Mouse (Mus musculus): ENCODE data around the gene Pgm2. TPM values are rescaled to one million over a fixed set of nuclear protein-coding genes. Genes with fewer than 3 reads are reported as not detected.

Pgm2 gene
- polyA plus RNA-seq (2015; fragmentation: Nextera tagmentation; extraction: Ambion mirVana), result 18.2 and 18.9 TPM in 2 replicates

DNA sequence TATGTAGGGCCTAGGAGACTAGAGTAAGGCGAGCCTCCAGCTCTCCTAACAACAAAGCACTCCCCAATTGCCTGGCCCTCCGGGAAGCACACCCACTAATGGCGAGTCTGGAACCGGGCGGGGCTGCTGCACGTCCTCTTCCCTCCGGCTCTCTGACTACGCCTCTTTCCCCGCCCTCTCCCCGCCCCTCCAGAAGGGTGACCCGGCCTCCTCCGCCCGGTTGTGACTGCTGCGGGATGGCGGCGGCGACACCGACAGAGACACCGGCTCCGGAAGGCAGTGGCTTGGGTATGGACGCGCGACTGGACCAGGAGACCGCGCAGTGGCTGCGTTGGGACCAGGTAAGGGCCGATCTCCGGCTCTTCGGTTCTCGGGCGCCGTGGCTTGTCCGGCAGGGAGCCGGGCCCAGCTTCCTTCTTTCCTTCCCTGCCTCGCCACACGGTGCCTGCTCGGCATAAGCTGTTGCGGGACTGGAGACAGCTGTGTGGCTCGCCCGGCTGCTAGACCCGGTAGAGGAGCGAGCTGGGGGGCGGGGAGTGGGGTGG, at the start of gene Pgm2:
Gene Pgm2 (plus strand): TSS at position 203 of the 545 bp plus-strand sequence.
- peak; percentile 80 for DNase-seq (ENCODE audit: low spot score)

DNA sequence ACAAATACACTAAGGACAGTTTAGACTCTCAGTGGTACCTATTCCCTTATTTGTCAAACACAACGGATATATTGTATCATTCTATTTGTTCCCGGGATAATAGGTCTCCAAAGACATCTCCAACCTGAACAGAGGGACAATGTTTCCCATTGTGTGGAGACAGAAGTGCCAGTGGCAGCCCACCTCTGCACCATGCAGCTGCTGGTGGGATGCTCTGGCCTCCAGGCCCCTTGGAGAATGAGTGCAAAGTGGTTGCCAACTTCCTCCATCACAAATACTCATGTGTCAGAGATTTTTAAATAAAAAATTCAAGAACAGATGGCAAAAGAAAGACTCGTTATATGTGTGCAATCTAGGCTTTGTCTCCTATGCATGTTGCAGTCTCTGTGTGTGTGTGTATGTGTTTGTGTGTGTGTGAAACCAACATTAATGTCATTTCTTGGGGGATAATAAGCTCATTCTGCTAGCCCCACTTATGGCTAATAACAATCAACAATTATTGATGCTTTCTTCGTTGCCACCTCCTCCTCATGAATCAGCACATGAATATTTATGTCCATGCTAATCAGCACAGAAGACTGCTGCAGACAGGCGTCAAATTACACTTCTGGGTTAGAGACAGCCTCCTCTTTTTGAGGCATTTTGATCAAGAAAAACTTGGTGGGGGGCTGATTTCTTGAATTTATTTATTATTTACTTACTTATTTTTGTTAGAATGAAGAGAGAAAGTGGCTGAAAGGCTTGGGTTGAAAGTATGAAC, 48.9 kb upstream of the Pgm2 start:
- no peak for DNase-seq (ENCODE audit: low spot score)

DNA sequence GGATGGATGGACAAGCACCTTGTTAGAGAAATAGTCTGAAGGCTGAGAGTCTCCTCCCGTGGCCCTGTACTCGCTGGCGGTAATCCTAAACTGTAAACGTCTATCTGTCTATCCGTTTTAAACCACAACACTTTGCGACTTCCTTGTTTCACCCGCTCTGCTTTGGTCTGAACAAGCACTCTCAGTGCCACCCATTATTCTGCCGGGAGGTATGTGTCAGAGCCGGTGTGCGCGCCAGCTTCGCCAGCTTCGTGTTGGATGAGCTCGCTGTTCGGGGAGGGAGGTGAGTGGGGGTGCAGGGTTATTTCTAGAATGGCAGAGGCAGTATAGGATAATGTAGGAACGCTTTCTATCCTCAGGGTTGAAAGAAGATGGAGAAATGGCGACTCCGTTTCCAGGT, 48.0 kb upstream of the Pgm2 start:
- peak; percentile 53 for DNase-seq (ENCODE audit: low spot score)

DNA sequence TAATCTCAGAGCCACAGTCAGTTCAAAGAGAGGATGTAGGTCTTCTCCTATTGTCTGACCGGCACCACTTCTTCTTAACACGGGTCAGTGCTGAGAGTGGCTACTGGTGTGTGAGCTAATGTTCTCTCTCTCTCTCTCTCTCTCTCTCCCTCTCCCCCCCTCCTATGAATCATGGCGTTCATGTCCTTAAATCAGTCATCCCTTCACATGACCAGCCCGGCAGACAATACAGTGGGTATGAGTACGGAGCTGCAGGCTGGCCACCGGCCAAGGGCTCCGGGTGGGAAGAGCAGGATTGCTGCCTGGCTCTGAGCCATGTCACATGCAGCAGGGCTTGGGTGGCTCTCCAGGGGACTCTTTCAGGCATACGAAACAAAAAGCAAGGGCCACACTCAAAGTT, 47.2 kb upstream of the Pgm2 start:
- DNase-seq (ENCODE audit: low spot score), result no peak

DNA sequence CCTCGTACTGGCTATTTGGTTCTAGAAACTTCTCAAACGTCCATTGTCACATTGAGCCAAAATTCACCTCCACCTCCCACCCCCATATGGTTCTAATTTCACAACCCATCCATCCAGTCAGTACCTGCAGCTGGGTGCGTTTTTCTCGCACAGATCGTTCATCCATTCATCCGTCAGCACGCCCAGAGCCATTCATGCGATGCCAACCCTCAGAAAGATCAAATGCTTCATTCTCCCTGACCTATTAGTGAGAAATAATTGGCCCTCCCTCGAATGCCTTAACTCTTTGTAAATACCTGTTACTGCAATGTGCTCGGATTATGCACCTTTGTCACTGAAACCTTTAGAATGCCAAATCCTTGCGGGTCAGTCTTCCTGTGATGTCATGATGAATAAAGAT, 45.8 kb upstream of the Pgm2 start:
- DNase-seq (ENCODE audit: low spot score), result no peak

DNA sequence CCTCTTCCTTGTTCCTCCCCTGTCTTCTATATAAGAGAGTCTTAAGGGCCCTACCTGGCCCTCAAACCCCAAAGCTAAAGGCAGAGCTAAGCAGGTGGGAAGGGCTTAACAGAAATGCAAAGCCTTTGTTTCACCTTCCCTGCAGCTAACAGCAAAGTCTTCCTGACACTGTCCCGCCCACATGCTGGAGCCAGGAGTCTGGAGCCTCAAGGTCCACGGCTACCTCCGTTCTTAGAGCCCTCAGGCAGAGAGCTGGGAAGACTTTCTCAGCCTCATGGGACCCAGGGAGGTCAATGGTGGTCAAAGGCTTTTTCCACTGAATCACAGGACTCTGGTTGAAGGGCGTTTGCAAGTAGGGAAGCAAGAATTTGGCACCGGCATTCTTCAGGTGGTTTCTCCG, 44.8 kb upstream of the Pgm2 start:
- no peak for DNase-seq (ENCODE audit: low spot score)

DNA sequence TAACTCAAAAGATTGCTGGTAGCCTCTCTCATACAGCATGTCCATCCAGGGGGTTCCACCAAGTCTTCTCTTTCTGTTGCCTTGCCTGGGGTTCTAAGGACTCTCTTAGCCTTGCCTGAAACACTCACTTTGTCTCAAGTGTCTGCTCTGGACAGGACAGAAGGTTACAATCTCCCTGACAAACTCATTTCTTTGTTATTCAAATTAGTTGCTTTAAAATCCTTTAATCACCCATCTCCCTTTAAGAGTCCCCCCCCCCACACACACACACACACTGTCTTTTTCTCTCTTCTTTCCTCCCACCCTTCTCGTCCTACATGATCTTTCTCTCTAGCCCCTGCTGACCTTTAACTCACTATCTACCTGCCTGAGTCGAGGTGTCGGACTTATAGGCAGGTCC, 44.1 kb upstream of the Pgm2 start:
- no peak for DNase-seq (ENCODE audit: low spot score)

DNA sequence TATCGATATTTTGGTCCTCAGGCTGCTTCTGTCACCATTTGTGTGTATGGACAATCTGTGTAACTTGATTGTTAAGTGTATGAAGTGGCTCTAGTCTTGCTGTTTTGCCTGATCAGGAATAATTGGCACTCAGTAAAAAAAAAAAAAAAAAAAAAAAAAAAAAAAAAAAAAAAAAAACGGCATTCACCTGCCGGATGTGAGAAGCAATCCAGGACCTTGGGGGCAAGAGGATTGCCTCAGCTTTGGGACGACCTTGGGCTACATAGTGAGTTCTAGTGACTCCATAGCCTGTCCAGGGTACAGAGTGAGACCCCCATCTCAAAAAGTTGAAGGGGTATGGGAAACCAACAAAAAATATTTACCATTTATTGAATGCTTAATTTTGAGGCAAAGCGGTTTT, 43.5 kb upstream of the Pgm2 start:
- no peak for DNase-seq (ENCODE audit: low spot score)

DNA sequence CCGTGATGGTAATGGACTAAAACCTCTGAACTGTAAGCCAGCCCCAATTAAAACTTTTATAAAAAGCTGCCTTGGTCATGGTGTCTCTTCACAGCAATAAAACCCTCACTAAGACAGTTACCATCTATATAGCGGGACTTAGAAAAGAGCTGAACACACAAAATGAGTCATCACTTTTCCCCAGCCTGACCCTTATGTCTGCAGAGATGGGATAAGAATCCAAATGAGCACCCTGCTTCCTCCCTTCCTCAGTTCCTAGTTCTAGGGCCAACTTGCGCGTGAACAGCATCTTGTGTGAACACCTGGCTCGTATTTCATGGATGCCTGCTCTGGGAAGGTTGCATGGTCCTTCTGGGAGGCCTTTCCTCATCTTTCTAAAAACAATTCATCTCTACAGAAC, 39.7 kb upstream of the Pgm2 start:
- DNase-seq (ENCODE audit: low spot score), result no peak

DNA sequence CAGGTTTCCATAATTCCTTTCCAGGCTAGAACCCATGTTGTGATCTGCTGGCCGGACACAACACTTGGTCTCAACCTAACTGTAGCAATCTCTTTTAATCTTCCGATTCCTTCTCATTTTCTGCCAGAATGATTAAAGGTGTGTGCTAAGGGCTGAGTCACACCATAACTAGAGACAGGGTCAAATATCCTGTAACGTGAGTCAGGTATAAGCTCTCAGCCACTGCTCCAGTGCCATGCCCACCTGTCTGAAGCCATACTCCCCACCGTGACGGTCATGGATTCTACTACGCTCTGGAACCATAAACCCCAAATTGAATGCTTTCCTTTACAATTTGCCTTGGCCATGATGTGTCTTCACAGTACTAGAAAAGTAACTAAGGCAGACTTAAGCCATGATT, 36.5 kb upstream of the Pgm2 start:
- DNase-seq (ENCODE audit: low spot score), result no peak

DNA sequence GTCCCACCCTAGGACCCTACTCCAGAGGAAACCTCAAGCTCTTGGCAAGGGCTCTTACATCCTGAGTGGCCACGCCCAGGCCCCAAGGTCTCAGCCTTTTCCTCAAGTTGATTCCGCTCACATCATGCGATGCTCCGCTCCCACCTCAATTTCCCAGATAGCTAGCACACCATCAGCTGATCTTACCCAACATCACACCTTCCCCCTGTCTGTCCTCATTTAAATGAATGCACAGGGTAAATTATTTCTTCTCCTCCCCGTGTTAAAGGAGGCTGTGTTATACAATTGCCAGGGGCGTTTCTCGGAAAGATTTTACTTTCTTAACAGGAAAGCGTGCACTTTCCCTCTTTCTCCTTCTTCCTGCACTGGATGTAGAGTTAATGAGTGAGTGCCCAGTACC, 31.9 kb upstream of the Pgm2 start:
- no peak for DNase-seq (ENCODE audit: low spot score)

DNA sequence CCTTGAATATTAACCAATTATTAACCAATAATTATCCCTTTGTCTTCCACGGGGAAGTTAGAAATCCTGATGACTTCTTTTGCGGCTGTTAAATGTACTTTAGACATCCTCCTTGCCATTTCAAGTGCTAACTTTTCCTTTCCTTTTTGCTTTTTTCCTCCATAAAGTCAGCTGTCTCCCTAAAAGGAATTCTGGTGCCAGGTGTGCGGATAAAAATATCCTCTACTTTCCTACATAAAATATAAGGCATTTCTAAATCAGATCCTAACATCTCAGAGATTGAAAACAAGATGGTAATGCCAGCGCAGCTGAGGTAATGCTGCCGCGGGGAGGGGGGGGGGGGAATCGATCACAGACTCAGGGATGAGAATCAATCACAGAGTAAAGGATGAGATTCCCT, 31.1 kb upstream of the Pgm2 start:
- no peak for DNase-seq (ENCODE audit: low spot score)

DNA sequence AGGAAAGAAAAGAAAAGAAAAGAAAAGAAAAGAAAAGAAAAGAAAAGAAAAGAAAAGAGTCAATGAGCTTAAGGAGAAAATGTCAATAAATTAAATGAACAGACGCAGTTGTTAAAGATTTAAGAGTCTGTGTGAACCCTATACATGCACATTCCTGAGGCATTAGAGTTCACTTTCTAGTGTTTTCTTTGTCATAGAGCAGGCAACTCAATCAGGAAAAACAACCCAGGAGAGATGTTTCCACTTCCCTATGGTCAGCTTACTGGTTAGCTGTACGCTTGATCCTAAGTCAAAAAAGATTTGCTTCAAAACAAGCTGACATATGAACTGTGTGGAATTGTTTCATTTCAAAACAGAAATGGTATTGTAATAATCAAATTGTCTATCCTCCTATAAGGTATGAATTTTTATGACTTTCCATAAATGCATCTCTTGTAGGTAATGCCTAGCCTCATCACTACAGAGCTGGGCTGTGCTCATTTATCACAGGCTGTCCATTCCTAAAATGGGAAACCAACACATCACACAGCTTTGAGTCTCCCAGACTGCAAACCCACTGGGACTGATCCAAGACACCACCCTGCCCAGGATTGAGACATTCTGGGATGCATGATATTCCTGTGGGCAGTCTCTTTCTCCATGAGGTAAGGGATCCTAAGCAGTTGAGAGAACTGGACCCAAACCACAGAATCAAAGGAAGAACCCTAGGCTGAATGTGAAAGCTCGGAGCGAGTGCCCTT, 29.7 kb upstream of the Pgm2 start:
- DNase-seq (ENCODE audit: low spot score), result no peak

DNA sequence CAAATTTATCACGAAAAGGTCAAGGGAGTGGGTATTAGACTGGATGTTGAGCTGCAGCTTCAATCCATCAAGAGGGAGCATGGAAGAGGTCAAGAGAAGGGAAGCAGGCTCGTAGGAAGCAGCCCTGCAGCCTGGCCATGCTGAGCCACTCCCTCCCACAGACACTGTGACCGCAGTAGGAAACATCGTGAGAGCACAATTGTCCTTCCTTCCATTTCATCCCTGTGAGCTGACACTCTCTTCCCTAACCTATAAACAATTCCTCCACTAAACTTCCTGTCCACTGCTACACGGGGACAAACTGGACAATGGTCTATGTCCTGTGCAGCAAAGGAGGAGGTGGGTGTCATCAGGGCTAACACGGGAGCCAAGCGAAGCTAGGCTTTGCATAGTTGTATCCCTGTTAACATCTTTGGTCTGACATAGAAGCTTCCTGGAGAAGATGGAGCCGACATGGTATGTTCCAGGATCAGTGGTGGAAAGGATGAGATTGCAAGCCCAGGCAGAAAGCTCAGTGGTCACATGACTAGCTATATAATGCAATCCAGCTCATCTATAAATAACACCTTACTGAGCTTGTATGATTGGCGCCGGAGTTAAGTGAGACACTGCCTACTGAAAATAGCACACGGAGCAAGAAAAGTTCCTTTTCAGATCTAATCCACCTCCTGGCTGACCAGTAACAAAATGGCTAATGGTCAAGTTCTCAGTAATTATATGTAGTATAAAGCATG, 29.0 kb upstream of the Pgm2 start:
- DNase-seq (ENCODE audit: low spot score), result no peak

DNA sequence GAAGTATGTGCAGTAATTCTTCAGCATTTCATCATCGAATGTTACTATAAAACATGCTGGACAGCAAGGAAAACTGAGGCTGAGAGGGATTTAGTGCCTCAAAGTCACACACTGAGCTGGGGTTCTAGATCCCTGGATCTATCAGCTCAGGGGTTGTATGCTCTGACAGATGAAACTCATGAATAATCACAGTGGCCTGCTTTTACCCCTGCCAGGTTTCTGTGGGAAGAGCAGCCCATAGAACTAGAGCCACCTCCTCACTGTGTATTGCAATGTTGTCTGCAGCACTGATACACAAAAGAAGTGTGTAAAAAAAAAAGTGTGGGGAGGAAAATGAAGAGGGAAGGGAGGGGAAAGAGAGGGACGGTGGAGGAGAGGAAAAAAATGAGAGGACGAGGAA, 28.3 kb upstream of the Pgm2 start:
- no peak for DNase-seq (ENCODE audit: low spot score)

DNA sequence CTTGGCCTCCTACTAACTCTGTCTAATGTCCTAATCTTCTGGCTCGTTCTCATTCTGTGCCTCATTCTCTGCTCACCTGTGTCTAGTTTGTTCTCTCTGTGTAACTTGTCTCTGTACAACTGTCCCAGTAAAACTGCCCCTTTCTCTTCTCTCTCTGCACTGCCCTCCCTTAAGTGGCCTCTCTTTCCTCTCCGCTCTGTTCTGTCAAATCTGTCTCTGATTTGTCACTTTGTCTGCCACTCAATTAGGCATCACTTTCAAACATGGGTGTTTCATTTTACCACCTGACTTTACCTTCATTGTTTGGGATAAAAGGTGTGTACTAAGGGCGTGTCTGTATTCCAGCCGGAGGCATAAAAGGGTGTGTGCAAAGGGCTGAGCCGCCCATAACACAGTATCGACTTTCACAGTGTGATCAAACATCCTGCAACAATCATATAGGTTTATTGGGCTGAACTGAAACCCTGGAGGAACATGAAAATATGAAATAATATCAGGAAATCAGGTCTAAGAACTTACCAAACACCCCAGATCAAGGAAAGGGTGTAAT, 27.2 kb upstream of the Pgm2 start:
- DNase-seq (ENCODE audit: low spot score), result no peak

DNA sequence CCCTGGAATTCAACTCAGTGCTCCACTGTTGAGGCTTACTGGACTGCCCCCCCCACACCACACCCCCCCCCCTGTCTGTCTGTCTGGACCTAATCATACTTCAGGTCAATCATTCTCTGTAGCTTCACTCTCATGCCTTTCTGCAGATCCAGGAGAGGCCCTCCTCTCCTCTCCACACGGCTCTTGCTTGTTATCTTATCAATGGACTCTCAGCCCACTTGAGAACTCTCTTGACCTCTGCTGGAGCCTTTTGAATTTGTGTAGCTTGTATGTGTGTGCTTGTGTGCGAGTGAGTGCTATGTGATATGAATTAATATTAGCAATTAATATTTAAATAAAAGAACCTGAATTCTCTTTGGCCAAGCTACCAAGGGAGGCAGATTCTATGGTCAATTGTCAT, 26.6 kb upstream of the Pgm2 start:
- no peak for DNase-seq (ENCODE audit: low spot score)

DNA sequence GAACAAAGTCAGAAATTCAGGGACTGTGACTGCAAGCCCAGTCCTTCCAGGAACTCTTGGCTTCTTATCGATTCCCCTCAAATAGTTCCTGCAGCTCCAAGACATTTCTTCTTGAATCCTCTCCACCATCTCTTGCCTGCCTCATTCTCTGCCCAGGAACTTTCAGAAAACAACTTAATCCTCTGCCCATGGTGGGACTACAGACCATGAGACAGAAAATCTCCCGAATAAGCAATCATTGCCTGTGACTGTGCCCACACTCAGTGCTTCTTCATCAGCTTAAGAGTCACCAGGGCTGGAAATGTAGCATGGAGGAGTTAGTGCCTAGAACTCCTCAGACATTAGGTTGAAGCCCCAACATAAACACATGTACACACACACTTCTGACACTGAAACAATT, 25.2 kb upstream of the Pgm2 start:
- no peak for DNase-seq (ENCODE audit: low spot score)

DNA sequence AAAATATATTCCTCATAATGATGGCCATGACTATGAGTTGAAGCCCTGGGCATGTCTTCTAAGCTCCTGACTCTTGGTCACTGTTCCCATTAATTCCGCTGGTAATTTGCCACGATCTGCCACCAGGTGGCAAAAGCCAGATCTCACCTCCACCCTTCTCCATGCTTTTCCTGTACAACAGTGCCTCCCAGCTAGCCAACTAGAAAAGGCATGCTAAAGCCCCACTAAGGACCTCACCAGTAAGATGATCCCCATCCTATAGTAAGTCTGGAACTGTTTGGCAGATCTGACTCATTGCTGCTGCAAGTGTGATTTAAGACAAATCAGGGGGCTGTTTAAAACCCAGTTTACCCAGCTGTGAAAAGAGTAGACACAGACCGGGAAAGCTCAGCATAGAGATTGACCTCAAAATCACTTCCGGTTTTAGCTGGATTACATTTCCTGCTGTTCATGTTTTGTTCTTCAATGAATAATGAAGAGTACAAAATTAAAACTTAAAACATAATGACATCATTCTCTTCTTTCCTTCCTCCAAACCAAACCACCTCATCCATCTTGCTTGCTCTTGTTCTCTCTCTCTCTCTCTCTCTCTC, 22.6 kb upstream of the Pgm2 start:
- peak; percentile 42 for DNase-seq (ENCODE audit: low spot score)

DNA sequence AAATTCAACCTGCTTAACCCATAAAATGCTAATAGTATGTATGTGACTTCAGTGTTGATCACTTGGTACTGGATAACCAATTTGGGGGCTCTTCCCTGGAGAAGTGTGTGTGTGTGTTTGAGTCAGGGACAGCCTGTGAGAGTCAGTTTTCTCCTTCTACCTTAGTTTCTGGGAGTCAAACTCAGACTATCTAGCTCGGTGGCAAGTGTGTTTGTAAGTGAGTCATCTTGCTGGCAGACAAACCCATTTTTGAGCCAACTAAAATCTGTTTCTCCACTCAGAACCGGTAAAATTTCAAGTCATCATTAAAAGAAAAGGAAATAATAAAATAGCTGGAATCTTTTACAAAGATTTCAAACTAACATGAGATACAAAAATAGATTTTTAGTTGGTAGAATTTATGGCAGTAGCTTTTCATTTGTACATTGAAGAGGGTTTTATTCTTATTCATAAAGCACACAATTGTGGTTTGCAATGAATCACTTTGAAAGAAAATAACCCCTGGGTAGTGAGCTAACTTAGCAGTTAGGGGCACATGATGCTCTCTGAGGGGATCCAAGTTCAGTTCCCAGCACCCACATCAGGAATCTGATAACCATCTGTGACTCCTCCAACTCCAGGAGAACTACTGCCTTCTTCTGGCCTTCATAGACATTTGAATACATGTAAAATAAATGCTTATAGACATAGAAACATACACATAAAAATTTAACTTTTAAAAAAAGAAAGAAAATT, 21.8 kb upstream of the Pgm2 start:
- no peak for DNase-seq (ENCODE audit: low spot score)

DNA sequence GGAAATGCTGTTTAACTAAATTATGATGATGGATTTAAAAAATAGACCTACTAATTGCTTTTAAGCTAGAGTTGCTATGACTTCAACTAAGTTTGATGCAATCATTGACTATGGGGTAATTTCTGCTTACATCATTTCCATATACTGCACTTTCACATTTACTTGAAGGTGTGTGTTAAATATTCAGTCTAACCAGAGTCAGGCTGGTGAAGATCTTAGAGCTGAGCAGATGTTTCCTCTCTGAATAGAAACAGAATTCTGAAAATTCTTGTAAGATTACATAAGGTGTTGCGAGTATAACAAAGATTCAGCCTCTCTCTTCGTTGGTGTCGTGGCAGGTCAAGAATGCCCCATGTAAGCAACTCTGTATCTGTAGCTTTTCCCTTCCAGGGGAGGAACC, 18.3 kb upstream of the Pgm2 start:
- DNase-seq (ENCODE audit: low spot score), result no peak
